Mouse (Mus musculus) G1E-ER4 (cell line): Measurements from ENCODE around the gene Rpl7a. TPM values are rescaled to one million over a fixed set of nuclear protein-coding genes. Genes with fewer than 3 reads are reported as not detected.

Experiments
- GATA1 ChIP-seq: IDR thresholded peaks from one replicate; pipeline ENCODE4 v1.8.0; 2012; ENCODE audit warnings: low read length, inconsistent platforms
- polyA plus RNA-seq: library from polyadenylated mRNA; stranded (reverse); fragments of >175 nt; gene quantifications from 2 replicates; pipeline ENCODE4 v1.2.3, GENCODE M21; 2012

Gene Rpl7a
- polyA plus RNA-seq, 1 experiment, result 5,493 TPM

DNA sequence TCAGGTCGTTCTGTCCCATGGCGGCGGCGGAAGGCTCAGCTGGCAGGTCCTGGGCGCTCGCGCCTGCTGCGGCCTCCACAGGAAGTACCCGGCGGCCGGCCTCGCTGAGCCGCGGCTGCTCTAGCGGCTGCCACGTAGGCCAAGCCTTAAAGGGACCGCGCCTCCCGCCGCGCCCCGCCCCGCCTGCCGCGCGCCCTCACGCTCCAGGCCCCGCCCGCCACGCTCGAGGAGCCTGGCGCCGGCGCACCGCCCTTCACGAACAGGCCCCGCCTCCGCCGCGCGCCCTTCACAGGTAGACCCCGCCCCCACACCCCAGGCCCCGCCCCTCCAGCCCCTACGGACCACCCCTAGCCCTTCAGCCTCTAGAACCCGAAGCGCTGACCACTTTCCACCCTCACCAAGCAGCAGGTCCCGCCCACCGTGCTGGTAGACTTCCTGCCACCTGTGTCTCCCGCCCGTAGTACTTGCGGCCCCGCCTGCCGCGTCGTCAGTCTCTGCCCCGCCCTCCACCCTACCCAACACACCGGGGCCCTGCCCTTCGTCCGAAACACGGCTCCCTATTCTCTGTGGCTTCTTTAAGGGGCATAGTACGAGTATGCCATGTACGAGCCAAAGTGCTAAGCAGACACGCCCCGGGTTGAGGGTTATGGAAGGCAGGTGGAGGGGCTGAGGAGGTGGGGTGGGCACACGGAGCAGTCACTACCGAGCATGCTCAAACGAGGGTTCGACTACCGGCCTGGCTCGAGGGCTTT, 22.9 kb downstream of the Rpl7a start, which contains the start of the genes Surf4 and Stkld1:
Gene Surf4, minus strand, starts transcription at position 625 of the 752 bp plus-strand sequence.
Gene Stkld1, plus strand, starts transcription at position 744 of the 752 bp plus-strand sequence.
- TF ChIP-seq GATA1, result no peak

GRCm38 (mm10) chr2:26935286-26935685, 24.7 kb downstream of the Rpl7a start:
- no peak for TF ChIP-seq GATA1

DNA sequence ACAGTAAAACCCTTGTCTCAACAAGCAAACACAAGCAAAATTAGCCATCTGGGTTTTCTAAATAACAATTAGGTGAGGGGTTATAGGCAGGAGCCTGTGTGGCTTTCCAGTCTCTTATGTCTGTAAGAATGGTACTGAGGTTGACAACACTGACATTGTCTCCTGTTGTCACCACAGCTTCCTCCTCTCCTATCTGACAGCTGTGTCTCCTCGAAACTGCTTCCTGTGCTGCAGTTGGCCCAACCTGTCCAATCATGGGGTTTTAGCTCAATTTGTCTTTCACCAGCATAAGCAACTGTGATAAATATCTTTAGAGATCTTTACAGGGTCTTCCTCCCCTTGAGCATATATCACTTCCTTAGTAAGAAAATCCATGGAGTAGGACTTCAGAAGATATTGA, 25.9 kb downstream of the Rpl7a start:
- TF ChIP-seq GATA1, result no peak

- TF ChIP-seq GATA1, result no peak
Measured at GRCm38 (mm10) chr2:26941539-26941938, 31.0 kb downstream of the Rpl7a start.

DNA sequence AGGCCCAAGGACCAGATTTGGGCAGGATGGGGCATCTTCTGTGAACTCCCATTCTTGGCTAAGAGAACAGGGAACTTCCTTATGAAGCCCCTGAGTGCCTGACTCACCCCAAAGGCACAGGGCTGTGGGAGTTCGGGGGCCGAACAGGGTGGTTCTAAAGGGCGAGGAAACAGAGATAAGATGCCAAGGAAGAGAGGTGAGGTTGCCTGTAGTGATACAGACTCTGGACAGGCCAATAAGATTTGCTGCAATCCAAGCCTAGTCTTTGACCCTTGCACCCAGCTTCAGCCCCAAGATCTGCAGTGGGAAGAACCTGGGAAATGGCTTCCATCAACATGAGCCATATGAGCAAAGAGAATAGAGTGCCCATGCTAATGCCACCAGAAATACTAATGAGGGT, 32.7 kb downstream of the Rpl7a start:
- TF ChIP-seq GATA1, result no peak

GRCm38 (mm10) chr2:26950411-26950810, 39.8 kb downstream of the Rpl7a start:
- no peak for TF ChIP-seq GATA1

- no peak for TF ChIP-seq GATA1
Measured at GRCm38 (mm10) chr2:26951346-26951905, 40.9 kb downstream of the Rpl7a start.

- TF ChIP-seq GATA1, result no peak
Measured at GRCm38 (mm10) chr2:26952193-26952592, 41.6 kb downstream of the Rpl7a start.

- no peak for TF ChIP-seq GATA1
Measured at GRCm38 (mm10) chr2:26952866-26953265, 42.3 kb downstream of the Rpl7a start.

DNA sequence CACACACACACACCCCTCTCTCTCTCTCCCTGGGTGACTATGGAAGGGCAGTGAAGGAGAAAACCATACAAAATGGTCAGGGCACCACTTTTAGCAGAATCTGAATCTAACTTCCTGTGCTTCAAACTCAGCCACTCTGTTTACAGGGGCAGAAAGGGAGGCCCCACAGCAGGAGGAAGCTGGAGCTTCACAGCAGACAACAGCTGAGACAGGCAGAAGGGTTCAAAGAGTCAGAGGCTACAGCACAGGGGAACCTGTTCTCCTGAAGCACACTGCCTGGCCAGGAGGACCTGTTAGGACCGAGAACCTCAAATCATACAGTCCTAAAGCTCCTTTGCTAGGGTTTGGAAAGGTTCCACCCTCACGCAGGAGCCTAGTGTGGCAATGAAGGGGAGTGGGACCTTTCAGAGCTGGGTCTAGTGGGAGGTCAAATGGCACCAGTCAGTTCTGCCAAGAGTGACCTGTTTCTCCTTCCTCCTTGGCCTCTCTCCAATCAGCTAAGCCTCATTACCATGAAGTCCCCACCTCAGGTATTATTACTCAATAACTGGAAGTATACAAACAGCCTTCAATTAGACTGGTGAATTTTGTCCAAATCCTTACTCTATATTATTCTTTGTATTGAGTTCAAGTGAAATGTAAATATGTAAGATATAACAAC, 44.3 kb downstream of the Rpl7a start:
- no peak for TF ChIP-seq GATA1

GRCm38 (mm10) chr2:26956811-26957487, 46.4 kb downstream of the Rpl7a start:
- no peak for TF ChIP-seq GATA1

GRCm38 (mm10) chr2:26957488-26957859, 46.9 kb downstream of the Rpl7a start:
- TF ChIP-seq GATA1, result no peak

DNA sequence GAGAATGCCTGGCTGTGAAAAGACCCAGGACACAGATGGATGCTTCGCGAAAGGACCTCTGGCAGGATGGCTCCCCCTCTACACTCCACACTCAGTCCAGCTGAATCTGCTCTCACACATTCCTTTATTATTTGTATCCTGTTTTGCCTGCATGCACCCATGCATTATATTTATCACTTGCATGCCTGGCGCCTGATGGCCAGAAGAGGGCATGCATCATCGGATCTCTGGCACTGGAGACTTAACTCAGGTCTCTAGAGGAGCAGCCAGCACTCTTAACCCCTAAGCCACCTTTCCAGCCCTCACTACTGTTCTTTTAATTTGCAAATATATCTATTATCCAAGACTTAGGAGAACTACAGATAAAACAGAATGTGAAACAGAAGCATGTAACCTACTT, 50.2 kb downstream of the Rpl7a start:
- TF ChIP-seq GATA1, result no peak

Other genes with a start within 250 kb of the Rpl7a start
- not detected in 2 replicates for gene Lcn4, start 239.5 kb upstream of the Rpl7a start, polyA plus RNA-seq
- not detected in 2 replicates for gene Abo, start 45.8 kb upstream of the Rpl7a start, polyA plus RNA-seq
- 45.0 and 48.3 TPM in 2 replicates for gene Surf6, start 7.9 kb upstream of the Rpl7a start, polyA plus RNA-seq
- 73.5 and 98.3 TPM in 2 replicates for gene Med22, start 87 bp upstream of the Rpl7a start, polyA plus RNA-seq
- 5.4 and 11.8 TPM in 2 replicates for gene Surf2, start 5.6 kb downstream of the Rpl7a start, polyA plus RNA-seq
- 39.8 and 43.6 TPM in 2 replicates for gene Surf1, start 5.8 kb downstream of the Rpl7a start, polyA plus RNA-seq
- 90.3 and 93.6 TPM in 2 replicates for gene Surf4, start 23.2 kb downstream of the Rpl7a start, polyA plus RNA-seq
- 0.03 and 0.04 TPM in 2 replicates for gene Stkld1, start 23.3 kb downstream of the Rpl7a start, polyA plus RNA-seq
- gene Rexo4, start 53.6 kb downstream of the Rpl7a start, polyA plus RNA-seq, result 126 and 145 TPM in 2 replicates
- not detected in 2 replicates for gene Adamts13, start 62.7 kb downstream of the Rpl7a start, polyA plus RNA-seq
- 9.2 and 11.8 TPM in 2 replicates for gene Cacfd1, start 99.2 kb downstream of the Rpl7a start, polyA plus RNA-seq
- not detected in 2 replicates for gene Slc2a6, start 117.2 kb downstream of the Rpl7a start, polyA plus RNA-seq
- not detected in 2 replicates for gene Mymk, start 161.4 kb downstream of the Rpl7a start, polyA plus RNA-seq
- gene Adamtsl2, start 168.6 kb downstream of the Rpl7a start, polyA plus RNA-seq, result not detected in 2 replicates
- gene Fam163b, start 231.7 kb downstream of the Rpl7a start, polyA plus RNA-seq, result not detected in 2 replicates